Mouse (Mus musculus) hindbrain, embryonic 13.5 days (tissue): ENCODE data around the gene Fbrs. TPM values are rescaled to one million over a fixed set of nuclear protein-coding genes. Genes with fewer than 3 reads are reported as not detected.
"Not testable (repeated sequence)": the region's sequence is repeated elsewhere in the genome, so short reads cannot be mapped to it uniquely, and the experiment has no call there.

ENCODE experiments used
- ATAC-seq: fragments of 200-750 bp; cut with Nextera tagmentation; 2 replicates; pipeline ENCODE4 v1.8.0; 2017; ENCODE audit warnings: moderate TSS enrichment; ENCODE audit not compliant: low FRiP score
- H3K27ac ChIP-seq: fragments of 300-500 bp; sonication (generic); 2 replicates; pipeline ENCODE4 v1.5.1; 2015; ENCODE audit warnings: inconsistent platforms, mild to moderate bottlenecking, moderate library complexity
- H3K27me3 ChIP-seq: fragments of 300-500 bp; sonication (generic); 2 replicates; pipeline ENCODE4 v1.6.1; 2015; ENCODE audit warnings: mild to moderate bottlenecking, inconsistent platforms
- H3K36me3 ChIP-seq: fragments of 300-500 bp; sonication (generic); 2 replicates; pipeline ENCODE4 v1.6.1; 2015; ENCODE audit warnings: mild to moderate bottlenecking, inconsistent platforms
- H3K4me1 ChIP-seq: fragments of 300-500 bp; sonication (generic); replicated peaks from 2 replicates; pipeline ENCODE4 v1.6.1; 2015; ENCODE audit warnings: inconsistent platforms
- H3K4me2 ChIP-seq: fragments of 300-500 bp; sonication (generic); 2 replicates; pipeline ENCODE4 v1.6.1; 2015; ENCODE audit warnings: inconsistent platforms, mild to moderate bottlenecking, moderate library complexity
- H3K4me3 ChIP-seq: fragments of 300-500 bp; sonication (generic); 2 replicates; pipeline ENCODE4 v1.5.1; 2015; ENCODE audit warnings: mild to moderate bottlenecking, inconsistent platforms
- H3K9ac ChIP-seq: fragments of 300-500 bp; sonication (generic); 2 replicates; pipeline ENCODE4 v1.6.1; 2015; ENCODE audit warnings: mild to moderate bottlenecking, inconsistent platforms
- H3K9me3 ChIP-seq: fragments of 300-500 bp; sonication (generic); 2 replicates; pipeline ENCODE4 v1.6.1; 2016; ENCODE audit warnings: inconsistent platforms
- whole genome bisulfite sequencing: fragments of 180-500 bp; shearing (Covaris S2); methylation state at CpG from one replicate; pipeline ENCODE4 v1.1.7; 2015; 5-methylcytosine and 5-hydroxymethylcytosine counted together
- polyA plus RNA-seq: library from polyadenylated mRNA; unstranded; fragments of >200 nt; fragmentation: Nextera tagmentation; extraction: Ambion mirVana; gene quantifications from 2 replicates; pipeline ENCODE4 v1.2.1, GENCODE M21; 2015

Fbrs gene
- polyA plus RNA-seq, result 10.8 and 13.7 TPM in 2 replicates

DNA sequence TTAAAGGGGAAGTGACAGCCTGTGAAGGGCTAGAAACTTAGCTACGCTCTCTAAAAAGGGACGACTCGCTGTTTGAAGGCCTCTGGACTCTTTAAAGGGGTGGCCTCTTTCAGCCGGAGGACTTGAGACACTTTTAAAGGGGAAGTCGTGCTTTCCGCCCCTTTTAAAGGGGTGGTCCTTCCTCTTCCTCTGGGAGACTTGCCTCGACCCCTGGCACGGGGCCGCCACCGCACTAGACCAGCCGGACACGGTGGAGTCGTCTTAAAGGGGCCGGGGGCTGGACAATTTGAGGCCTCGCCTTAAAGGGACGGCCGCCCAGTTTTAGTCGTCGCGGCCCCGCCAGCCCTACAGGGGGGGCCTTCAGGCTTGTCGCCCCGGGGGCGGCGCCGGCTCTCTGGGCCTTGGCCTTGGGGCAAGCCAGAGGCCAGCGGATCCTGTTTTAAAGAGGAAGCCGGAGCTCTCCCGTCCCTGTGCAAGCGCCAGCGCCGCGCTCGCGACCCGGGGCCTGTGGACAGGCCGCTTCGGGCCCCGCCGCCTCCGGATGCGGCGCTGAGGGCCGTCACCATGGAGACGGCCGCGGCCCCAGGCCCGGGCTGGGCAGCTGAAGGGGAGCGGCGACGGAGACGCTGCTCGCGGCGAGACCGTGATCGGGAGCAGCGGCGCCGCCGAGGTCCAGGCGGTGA is at the start of gene Fbrs:
TSS of gene Fbrs (plus strand) at position 565 of the 683 bp plus-strand sequence.
- no peaks in the 10 kb centered on the region for H3K27me3 ChIP-seq
- H3K36me3 ChIP-seq, result peaks cover 59% of the 10 kb centered on the region
- no peaks in the 10 kb centered on the region for H3K9me3 ChIP-seq
- H3K9ac ChIP-seq, result peak within 1 kb of the TSS; percentile 99
- peaks cover 44% of the 10 kb centered on the region for H3K4me1 ChIP-seq
- peak within 1 kb of the TSS; percentile 100 for H3K4me2 ChIP-seq
- ATAC-seq, result peak; percentile 78
- H3K4me3 ChIP-seq, result peak within 1 kb of the TSS; percentile 97
- H3K27ac ChIP-seq, result peak within 1 kb of the TSS; percentile 94
- WGBS, result under 1% methylated on average over 56 of the region's 62 CpGs

DNA sequence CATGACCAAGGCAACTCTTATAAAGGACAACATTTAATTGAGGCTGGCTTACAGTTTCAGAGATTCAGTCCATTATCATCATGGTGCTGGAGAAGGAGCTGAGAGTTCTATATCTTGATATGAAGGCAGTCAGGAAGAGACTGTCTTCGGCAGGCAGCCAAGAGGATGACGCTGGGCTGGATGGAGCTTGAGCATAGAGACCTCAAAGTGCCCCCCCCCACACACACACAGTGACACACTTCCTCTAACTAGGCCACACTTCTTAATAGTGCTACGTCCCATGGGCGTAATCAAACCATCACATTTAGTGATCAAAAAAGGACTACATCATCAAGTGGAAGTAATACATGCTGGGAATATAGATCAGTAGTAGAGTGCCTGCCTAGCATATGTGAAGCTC is 43.8 kb upstream of the Fbrs start:
- Histone ChIP-seq H3K27me3 (no peaks in the 10 kb centered on the region), H3K9me3 (peaks cover 9% of the 10 kb centered on the region), H3K27ac (no peak overlapping the region), H3K9ac (no peak overlapping the region), H3K4me1 (no peaks in the 10 kb centered on the region), H3K4me2 (no peak overlapping the region), H3K36me3 (no peaks in the 10 kb centered on the region), H3K4me3 (no peak overlapping the region)
- no peak for ATAC-seq
- 91% methylated on average over 4 of the region's 4 CpGs for WGBS

DNA sequence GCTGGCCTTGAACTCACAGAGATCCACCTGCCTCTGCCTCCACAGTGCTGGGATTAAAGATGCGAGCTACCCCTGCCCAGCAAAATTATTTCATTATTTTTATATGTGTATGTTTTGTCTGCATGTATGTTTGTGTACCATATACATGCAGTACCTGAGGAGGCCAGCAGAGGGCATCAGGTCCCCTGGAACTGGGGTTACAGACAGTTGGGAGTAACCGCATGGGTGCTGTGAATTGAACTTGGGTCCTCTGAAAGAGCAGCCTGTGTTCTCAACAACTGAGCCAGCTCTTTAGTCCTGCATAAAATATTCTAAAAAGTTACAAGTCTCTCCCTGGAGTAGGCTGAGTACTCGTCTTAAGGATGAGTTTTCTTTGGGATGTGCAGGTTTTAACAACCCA is 41.3 kb upstream of the Fbrs start:
- no peak overlapping the region for H3K27ac ChIP-seq
- no peak overlapping the region for H3K4me2 ChIP-seq
- H3K9ac ChIP-seq, result no peak overlapping the region
- H3K27me3 ChIP-seq, result no peaks in the 10 kb centered on the region
- no peak overlapping the region for H3K4me3 ChIP-seq
- peaks cover 9% of the 10 kb centered on the region for H3K9me3 ChIP-seq
- WGBS, result 91% methylated on average over 3 of the region's 3 CpGs
- no peaks in the 10 kb centered on the region for H3K4me1 ChIP-seq
- peaks cover 20% of the 10 kb centered on the region for H3K36me3 ChIP-seq
- ATAC-seq, result no peak

DNA sequence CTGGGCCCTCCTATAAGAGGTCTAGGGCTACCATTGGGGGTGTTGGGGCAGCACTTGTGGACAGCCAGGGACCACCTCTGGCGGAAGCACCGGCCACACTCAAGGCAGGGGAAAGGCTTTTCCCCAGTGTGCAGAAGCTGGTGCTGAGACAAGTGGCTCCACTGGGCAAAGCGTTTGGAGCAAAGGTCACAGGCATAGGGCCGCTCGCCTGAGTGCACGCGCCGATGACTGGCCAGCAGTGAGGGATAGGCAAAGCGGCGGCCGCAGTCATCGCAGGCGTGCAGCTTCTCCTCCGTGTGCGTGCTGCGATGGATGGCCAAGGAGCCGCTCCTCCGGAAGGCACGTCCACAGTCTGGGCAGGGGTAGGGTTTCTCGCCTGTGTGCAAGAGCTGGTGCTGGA is 35.0 kb upstream of the Fbrs start:
- Histone ChIP-seq H3K36me3 (peaks cover 60% of the 10 kb centered on the region), H3K27me3 (no peaks in the 10 kb centered on the region), H3K4me2 (no peak overlapping the region)

DNA sequence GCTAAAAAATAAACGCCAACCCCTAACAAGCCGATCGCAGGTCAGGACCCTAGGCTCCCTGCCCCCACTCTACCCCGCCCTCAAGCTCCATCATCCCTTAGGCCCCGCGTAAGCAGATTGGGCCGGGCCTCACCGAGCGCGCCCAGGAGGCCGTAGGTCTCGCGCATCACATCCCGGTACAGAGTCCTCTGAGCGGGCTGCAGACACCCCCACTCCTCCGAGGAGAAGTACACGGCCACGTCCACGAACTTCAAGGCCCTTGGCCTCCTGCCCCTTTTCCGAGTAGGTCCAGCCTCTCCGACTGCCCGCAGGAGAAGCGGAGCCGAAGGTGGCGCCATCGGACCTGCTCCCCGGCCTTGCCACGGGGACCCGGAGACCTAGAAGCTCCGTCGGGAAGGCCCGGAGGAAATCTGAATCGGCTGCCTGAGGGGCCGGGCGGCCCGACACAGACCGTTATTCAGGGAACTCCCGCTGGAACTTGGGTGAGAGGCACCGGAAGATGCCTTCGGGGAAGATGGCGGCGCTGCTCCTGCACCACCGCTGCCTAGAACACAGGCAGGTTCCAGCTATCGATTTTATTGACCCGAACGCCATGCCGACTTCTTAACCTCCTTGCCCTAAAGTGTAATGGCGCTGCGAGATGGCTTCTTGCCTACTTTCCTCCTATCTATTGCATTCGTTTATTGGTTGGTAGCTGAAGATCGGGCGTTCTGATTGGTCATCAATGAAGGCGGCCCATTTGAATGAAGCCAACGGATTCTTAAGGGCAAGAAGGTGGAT is 30.3 kb upstream of the Fbrs start, which contains the start of gene Zfp689:
TSS of gene Zfp689 (minus strand) at position 638 of the 780 bp plus-strand sequence.
- Histone ChIP-seq H3K4me3 (peak within 1 kb of the TSS; percentile 93), H3K36me3 (peaks cover 52% of the 10 kb centered on the region), H3K4me1 (peaks cover 50% of the 10 kb centered on the region), H3K9ac (peak within 1 kb of the TSS; percentile 94), H3K27me3 (no peaks in the 10 kb centered on the region), H3K4me2 (peak within 1 kb of the TSS; percentile 85), H3K9me3 (no peaks in the 10 kb centered on the region), H3K27ac (peak within 1 kb of the TSS; percentile 98)
- WGBS, result under 1% methylated on average over 54 of the region's 54 CpGs
- peak; percentile 91 for ATAC-seq

More for the DNA sequence above, 35.0 kb upstream of the Fbrs start:
- Histone ChIP-seq H3K4me1 (peaks cover 8% of the 10 kb centered on the region), H3K9me3 (no peaks in the 10 kb centered on the region), H3K9ac (no peak overlapping the region), H3K27ac (no peak overlapping the region), H3K4me3 (no peak overlapping the region)
- ATAC-seq, result no peak
- 78% methylated on average over 20 of the region's 20 CpGs for WGBS

DNA sequence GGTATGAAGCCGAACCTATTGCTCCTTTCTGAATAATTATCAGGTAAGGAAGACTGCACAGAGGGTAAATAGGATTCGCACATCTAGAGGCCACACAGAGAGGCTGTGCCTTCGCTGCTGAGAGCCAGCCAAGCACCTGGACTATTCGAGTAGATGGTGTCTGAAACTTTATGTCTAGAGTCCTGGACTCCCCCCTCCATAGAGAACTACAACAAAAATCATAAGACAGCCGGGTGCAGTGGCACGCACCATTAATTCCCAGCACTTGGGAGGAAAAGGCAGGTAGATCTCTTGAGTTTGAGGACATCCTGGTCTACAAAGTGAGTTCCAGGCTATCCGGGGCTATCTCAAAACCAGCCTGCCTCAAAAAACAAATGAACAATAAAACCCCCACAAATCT is 29.0 kb upstream of the Fbrs start:
- no peak for ATAC-seq
- peak overlapping the region; percentile 85 for H3K4me2 ChIP-seq
- peaks cover 50% of the 10 kb centered on the region for H3K4me1 ChIP-seq
- H3K9ac ChIP-seq, result peak overlapping the region; percentile 94
- H3K9me3 ChIP-seq, result no peaks in the 10 kb centered on the region
- H3K36me3 ChIP-seq, result peaks cover 45% of the 10 kb centered on the region
- H3K27me3 ChIP-seq, result no peaks in the 10 kb centered on the region
- peak overlapping the region; percentile 98 for H3K27ac ChIP-seq
- 85% methylated on average over 7 of the region's 7 CpGs for WGBS
- peak overlapping the region; percentile 93 for H3K4me3 ChIP-seq

DNA sequence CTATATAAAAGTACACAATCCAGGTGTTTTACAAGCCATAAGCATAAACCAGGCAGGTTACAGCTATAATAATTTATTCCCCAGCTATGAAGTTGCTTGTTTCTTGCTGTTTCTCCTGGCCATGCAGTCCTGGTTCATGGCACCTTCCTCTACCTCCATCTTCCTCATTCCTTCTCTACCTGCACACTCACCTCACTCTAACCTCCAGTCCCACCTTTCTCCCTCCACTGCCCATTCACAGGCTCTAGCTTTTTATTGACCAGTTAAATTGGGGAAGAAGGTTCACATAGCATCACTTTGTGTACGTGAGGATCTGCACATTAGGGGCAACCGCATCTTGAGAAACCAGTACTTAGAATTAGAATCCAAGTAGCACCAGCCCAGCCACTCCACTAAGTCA is 25.9 kb upstream of the Fbrs start:
- Histone ChIP-seq H3K27ac (no peak overlapping the region), H3K27me3 (no peaks in the 10 kb centered on the region), H3K4me3 (no peak overlapping the region), H3K4me2 (no peak overlapping the region), H3K9ac (peak overlapping the region; percentile 35; the same call in 1 of the 2 replicates), H3K9me3 (no peaks in the 10 kb centered on the region), H3K4me1 (peaks cover 43% of the 10 kb centered on the region), H3K36me3 (peaks cover 46% of the 10 kb centered on the region)
- ATAC-seq, result no peak
- WGBS, result 96% methylated on average over 2 of the region's 2 CpGs

DNA sequence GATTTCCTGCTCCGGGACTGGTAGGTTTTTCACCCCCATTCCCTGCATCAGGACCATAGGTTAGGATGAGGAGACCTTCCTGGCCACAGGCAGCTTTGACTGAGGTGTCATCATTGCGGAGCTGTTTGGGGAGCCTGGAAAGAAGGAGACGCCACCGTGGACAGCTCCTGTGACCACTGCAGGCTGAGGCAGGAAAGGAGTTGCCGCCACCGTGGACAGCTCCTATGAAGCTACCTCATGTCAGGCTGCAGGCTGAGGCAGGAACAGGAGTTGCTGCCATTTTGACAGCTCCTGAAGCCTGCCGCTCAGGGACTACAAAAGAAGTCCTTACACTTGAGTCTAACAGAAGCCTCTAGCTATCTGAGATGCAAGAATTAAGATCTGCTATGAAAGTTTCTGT is 24.1 kb upstream of the Fbrs start:
- Histone ChIP-seq H3K36me3 (peaks cover 53% of the 10 kb centered on the region), H3K4me2 (no peak overlapping the region), H3K9ac (no peak overlapping the region), H3K4me3 (no peak overlapping the region), H3K27ac (no peak overlapping the region), H3K9me3 (no peaks in the 10 kb centered on the region), H3K4me1 (peaks cover 36% of the 10 kb centered on the region), H3K27me3 (no peaks in the 10 kb centered on the region)
- WGBS, result 96% methylated on average over 7 of the region's 7 CpGs
- ATAC-seq, result no peak

DNA sequence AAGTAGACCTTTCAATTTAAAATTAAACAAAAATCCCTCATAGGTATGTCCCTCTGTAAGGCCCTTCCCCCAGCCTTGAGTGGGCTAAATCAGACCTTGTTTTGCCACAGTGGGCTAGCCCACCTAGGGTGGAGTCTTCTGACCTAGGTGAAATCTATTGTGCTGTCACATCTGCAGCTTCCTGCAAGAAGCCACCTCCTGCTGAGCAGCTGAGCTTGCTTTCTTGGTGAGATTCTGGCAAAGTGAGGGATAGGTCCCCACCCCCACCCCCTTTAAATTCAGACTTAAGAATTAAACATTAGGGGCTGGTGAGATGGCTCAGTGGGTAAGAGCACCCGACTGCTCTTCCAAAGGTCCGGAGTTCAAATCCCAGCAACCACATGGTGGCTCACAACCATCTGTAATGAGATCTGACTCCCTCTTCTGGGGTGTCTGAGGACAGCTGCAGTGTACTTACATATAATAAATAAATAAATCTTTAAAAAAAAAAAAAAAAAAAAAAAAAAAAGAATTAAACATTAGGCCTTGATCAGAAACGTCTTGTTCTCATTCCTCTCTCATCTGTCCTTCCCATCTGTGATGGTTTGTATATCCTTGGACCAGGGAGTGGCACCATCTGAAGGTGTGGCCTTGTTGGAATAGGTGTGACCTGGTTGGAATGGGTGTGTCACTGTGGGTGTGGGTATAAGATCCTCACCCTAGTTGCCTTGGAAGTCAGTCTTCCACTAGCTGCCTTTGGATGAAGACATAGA is 20.5 kb upstream of the Fbrs start:
- not testable (repeated sequence) for H3K27me3 ChIP-seq, H3K27ac ChIP-seq, H3K9ac ChIP-seq, H3K4me3 ChIP-seq, H3K4me1 ChIP-seq, H3K9me3 ChIP-seq, ATAC-seq, H3K4me2 ChIP-seq
- peaks cover 48% of the 10 kb centered on the region for H3K36me3 ChIP-seq
- WGBS, result 83% methylated on average over 3 of the region's 3 CpGs

DNA sequence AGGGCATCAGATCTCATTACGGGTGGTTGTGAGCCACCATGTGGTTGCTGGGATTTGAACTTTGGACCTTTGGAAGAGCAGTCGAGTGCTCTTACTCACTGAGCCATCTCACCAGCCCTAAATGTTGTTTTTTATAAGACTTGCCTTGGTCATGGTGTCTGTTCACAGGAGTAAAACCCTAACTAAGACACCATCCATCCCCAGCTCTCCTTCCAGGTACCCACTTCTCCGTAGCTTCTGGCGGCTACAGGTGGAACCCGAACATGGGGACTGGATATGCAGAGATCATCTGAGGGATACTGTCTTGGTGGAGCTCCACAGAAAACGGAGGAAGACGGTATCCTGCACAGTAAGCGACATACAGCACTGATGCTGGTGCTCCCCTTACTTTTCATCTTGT is 19.7 kb upstream of the Fbrs start, which contains the start of gene Prr14:
TSS of gene Prr14 (plus strand) at position 301 of the 400 bp plus-strand sequence.
- not testable (repeated sequence) for ATAC-seq, H3K9me3 ChIP-seq, H3K4me3 ChIP-seq, H3K4me1 ChIP-seq, H3K27me3 ChIP-seq, H3K9ac ChIP-seq, H3K4me2 ChIP-seq, H3K27ac ChIP-seq
- peaks cover 48% of the 10 kb centered on the region for H3K36me3 ChIP-seq
- WGBS, result 97% methylated on average over 8 of the region's 8 CpGs

DNA sequence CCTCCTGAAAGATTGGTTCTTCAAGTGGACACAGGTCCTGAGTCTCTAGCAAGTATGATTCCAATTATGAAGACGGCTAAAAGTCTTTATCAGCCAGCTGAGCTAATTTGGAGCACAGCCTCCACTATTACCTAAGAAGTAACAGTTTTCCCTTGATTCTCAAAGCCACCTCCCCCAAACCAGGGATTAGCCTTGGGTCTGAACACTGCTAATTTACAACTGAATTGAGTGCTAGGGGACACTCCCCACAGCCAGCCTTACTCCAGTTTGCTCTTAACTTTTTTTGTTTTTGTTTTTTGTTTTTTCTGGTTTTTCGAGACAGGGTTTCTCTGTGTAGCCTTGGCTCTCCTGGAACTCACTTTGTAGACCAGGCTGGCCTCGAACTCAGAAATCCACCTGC is 13.8 kb upstream of the Fbrs start:
- no peak overlapping the region for H3K4me2 ChIP-seq
- H3K4me1 ChIP-seq, result peaks cover 12% of the 10 kb centered on the region
- H3K27me3 ChIP-seq, result no peaks in the 10 kb centered on the region
- H3K36me3 ChIP-seq, result peaks cover 40% of the 10 kb centered on the region
- no peak for ATAC-seq
- H3K9ac ChIP-seq, result no peak overlapping the region
- no peak overlapping the region for H3K27ac ChIP-seq
- WGBS, result 94% methylated on average over 3 of the region's 3 CpGs
- no peaks in the 10 kb centered on the region for H3K9me3 ChIP-seq
- H3K4me3 ChIP-seq, result no peak overlapping the region

DNA sequence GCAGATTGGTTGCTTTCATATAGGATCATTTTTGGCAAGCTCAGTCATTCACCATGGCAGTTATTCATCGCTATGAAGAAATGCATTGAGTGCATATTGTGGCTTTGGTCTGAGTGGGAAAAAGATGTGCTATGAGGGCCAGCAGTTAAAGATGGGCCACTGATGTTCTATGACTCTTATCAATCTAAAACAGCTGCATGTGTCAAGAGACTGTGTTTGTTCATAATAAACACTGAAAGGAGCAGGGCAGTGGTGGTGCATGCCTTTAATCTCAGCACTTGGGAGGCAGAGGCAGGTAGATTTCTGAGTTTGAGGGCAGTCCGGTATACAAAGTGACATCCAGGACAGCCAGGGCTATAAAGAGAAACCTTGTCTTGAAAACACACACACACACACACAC is 13.3 kb upstream of the Fbrs start:
- Histone ChIP-seq H3K36me3 (peaks cover 37% of the 10 kb centered on the region), H3K4me1 (peaks cover 12% of the 10 kb centered on the region)
- not testable (repeated sequence) for H3K9ac ChIP-seq, H3K27me3 ChIP-seq, H3K27ac ChIP-seq, H3K9me3 ChIP-seq, H3K4me3 ChIP-seq, ATAC-seq, H3K4me2 ChIP-seq
- 96% methylated on average over 2 of the region's 2 CpGs for WGBS
